Mouse (Mus musculus) gastrocnemius, postnatal 14 days (tissue): Measurements from ENCODE around the gene Lmf1. TPM values are rescaled to one million over a fixed set of nuclear protein-coding genes. Genes with fewer than 3 reads are reported as not detected.

ENCODE experiments used
- DNase-seq: peaks from one replicate; pipeline ENCODE4 v3.0.0; 2021; ENCODE audit warnings: mixed read lengths
- intact Hi-C: fragments of 180-260 bp; cut with DNase I; formaldehyde crosslinking; loops from one replicate; pipeline ENCODE4 v1.15.1; 2025; ENCODE audit warnings: low total_unique reads
- total RNA-seq, 2 experiments: library from RNA; stranded (reverse); gene quantifications; 2 replicates each; pipeline ENCODE4 v1.2.3; 2021

The Lmf1 gene
- total RNA-seq, 2 experiments from 2014 or later: 13.1 to 13.8 TPM

DNA sequence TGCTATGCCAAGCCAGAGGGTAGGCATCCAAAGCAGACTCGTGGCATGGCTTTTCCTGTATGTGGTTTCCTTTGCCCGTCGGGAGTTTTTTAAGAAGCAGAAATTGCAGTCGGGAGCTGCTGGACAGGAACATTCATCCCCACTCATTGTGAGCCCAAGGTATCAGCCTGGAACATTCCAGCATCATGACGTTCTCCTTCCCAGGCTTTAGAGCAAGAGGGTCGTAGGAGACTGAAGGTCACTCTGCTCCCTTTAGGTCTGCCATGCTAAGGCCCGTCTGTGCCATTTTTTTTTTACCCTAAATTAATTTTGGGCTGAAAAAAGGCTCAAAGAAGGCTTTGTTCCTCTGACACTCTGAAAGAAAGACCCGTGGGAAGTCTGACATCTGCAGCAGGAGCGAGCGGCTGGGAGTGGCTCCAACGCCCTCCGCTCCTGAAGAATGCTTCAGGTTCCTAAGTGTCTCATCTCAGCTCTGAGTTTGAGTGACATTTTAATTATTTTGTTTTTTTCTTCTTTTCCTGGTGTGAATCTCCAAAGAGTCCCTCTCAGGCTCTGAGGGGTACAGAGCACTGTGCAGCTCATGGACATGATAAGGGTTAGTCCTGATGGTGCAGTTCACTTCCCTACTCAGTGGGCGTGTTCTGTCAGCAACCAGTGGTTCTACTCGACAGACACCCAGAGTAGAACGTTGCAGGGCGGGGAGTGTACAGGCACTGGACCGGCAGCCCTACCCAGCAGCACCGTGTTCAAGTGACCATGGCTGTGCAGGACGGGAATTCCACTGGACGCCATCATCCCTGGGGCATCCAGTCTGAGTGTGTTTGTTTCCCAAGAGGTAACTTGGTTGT lies 47.5 kb downstream of the Lmf1 start:
- DNase-seq: no peak
- intact Hi-C loops: no loop called here

DNA sequence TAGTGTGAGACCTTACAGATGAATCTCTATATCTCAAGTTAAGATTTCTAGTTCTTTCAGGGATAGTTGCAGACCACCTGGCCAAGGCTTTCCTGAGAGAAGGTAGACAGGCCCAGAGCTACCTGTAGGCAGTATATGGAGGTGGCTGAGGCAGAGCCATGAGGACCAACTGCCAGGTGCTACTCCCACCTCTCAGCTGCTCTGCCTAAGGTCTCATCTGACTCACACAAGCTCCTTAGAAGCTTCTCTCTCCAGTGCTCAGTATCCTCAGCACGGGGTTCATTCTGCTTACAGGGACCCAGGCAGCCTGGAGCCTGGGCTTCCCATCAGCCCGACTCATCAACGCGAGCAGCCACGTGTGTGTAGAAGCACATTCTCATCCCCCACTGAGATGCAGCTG lies 51.4 kb downstream of the Lmf1 start:
- DNase-seq: no peak
- intact Hi-C loops: no loop called here

DNA sequence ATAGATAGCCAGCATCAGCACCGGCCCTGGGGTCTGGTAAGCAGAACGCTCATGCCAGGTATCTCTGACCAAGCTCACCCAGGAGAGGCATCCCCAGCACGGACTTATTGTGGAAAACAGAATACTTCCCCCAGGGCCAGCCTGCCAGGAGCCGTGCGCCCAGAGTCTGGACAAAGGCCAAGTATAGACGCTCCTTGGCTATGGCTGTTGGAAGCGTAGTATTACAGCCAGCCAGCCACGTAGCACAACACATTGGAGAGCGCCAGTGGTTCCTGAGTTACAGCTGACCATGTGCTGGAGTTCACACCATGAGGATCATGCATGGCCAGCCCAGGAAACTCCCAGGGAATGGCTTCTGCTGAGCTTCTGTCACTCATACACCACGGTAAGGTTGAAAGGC lies 55.2 kb downstream of the Lmf1 start:
- intact Hi-C loops: no loop called here
- DNase-seq: peak; percentile 32

DNA sequence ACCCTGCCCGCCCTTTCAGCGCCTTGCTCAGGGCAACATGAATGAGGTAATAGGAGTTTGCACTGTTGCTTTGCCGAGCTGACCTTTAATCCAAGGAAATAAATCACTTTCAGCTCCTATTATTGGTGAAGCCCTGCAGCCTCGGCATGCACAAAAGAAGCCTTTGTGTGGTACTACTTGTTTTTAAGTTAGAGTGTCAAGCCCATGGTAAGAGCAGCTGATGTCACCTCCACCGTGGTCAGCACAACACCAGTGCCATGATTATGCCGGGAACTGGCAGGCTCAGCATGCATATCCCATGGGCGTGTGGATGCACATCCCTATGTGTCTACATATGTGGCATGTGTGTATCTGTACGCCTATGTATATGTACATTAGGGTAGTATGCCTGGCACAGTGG lies 56.5 kb downstream of the Lmf1 start:
- DNase-seq: no peak

DNA sequence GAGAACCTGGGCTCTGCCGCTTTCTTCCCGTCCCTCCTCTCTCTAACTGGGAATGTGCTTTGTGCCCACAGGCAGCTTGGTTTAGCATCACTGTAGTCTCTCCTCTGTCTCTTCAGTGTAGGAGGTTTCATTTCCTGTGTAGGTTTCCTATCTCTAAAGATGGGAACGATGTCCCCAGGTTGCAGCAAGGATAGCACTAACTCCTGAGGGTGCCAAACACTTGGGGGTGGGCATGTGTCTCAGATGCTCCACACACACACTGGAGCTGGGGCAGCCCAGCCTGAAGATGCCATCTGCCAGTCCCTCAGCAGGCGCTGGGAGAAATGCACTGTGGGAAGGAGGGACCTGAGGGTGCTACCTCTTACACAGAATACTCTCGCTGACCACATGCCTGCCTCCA lies 56.9 kb downstream of the Lmf1 start:
- intact Hi-C loops: no loop called here
- no peak for DNase-seq

More for the DNA sequence above, 56.5 kb downstream of the Lmf1 start:
- intact Hi-C loops: no loop called here

DNA sequence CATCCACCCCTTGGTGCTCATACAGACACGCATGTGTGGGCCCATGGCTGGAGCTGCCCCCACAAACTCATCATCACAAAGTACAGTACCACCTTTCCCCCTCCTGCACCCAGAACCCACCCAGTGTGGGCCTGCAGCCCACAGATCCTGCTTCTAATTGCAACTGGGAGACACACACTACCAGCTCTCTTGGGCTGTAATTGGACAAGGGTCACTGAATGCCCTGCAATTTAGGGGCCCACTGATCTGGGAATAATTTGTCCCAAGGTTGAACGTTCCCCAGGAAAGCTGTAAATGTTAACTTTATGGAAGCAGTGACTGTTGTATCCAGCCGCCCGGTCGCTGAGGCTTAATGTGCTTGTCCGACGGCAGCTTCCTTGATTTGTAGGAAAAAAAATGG lies 59.1 kb downstream of the Lmf1 start:
- intact Hi-C loops: no loop called here
- DNase-seq: no peak

DNA sequence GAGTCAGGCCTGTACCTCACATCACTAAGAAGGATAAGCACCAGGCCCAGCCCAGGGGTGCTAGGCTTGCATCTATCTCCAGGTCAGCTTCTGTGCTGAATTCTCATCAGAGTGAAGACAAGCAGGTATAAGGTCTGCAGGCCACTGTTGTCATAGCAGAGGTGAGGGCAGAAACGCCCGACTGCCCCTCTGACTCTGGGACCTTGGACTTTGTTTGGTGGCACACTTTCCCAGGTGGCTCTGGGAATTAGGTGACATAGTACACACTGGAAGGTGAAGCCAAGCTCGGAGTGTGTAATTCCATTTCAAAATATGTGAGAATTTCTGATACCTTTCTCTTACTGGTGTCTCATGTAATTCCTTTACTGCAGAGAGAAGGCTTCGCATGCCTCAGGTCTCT lies 59.6 kb downstream of the Lmf1 start:
- intact Hi-C loops: no loop called here
- DNase-seq: no peak

DNA sequence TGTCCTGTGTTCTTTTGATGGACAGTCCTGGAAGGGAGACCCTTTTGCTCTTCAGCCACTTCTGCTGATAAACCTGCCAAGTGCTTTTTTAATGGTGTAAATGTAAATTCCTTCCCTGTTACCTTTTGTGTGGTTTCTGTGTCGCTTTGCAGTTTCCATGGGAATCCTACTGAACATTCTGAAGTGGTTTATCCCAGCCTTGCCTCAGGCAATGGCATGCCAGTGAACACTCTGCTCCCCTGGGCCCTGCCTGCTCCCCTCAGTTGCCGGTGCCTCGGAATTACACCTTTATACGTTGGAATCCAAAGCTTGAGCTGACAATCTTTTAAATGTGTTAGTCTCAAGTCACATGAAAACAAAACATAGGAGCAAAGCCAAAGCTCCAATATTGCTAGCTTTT lies 62.1 kb downstream of the Lmf1 start:
- no peak for DNase-seq
- intact Hi-C loops: no loop called here

DNA sequence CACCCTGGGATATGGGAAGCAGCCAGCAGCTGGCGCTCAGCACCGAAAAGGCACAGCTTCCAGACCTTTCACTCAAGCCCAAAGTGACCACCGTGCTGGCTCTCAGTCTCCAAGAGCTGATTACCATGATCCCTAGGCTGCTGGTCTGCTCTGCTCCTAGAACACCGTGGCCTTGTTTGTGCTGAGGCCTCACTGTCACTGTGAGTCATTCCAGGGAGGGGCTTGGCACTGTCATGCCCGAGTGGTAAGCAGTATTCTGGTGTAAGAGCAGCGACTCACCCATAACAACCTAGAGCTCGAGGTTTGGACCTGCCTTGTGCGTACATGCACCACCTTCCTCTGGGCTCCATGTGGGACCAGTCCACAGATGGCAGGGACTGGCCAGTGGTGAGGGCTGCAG lies 63.1 kb downstream of the Lmf1 start:
- intact Hi-C loops: no loop called here
- peak; percentile 54 for DNase-seq

DNA sequence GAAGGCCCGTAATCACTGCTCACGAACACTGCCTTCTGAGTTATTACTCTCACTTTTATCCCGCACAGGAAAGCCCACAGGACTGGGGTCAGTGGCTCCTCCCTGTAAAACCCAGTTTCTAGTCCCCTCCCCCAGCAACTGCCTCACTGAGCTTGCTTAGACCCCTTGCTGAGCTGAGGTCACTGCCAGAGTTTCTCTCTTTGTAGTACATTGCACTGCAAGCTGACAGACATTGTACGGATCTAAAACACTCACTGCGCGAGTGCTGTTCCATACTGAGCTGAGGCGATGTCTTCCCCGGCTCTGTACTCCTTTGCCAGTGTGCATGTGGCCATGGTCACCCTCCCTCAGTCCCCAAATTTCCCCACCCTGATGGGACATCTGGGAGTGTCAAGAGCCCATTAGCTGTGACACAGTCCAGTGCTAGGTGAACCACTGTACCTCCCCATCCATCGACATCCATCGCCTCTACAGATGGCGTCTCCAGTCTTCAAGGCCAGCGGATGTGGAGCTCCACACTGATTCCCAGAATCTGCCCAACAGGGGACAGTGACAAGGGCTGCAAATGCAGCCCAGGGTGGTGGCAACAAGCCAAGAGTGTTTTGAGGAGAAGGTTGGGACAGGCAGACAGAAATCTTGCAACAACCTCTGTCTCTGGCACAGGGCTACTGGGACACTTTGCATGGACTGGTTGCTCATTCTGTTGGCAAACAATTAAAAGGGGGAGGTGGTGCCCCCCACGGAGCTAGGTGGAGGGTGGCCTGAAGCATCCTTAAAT lies 64.8 kb downstream of the Lmf1 start:
- intact Hi-C loops: no loop called here
- DNase-seq: no peak

DNA sequence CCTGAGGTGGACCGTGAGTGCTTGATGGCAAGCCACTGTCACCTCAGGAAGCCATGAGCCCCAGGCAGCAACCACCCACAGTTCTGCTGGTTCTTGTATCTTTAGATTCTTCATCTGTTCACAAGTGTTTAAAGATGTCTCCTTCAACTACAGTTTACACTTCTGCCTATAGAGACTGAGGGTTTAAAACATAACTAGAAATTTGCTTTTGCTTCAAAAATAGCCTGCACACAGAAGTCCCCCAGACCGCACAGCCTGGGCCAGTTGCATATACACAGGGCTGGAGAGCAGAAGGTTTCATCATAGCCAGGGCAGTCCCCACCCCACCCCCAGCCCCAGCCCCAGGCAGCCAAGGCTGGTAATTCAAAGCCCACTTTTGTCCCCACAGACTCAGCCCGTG lies 65.9 kb downstream of the Lmf1 start:
- no peak for DNase-seq
- intact Hi-C loops: no loop called here

DNA sequence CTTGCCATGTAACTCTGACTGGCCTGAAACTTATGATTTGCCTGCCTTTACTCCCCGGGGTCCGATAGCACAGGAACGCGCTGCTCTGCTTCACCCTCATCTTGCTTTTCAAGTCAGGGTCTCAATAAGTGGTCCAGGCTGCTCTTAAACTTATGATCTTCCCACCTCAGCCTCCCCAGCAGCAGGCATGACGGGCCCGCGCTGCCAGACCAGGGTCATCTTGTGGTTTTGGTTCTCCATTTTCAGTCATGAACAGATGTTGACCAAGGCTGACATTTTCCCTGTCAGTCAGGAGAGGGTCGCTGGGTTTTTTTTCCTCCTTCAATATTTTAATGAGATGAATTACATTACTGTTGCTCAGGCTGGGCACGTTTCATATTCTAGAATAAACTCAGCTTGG lies 66.8 kb downstream of the Lmf1 start:
- no peak for DNase-seq
- intact Hi-C loops: no loop called here

DNA sequence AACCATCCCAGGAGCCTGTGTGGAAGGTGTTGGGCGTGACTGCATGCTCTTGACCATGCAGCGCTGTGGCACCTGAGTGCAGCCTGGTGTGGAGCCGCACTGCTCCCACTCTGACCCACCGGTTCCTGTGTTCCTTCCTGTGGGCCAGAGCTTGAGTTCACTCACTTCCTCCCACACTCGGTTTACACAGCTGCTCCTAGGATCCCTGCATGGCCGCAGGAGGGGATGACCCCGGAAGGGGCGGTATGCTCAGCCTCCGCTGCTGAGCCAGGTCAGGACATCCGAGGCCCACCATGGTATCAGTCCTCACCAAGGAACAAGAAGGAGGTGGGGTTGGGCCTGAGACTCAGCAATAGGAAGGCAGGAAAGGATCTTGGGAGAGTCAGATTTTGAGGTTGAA lies 69.0 kb downstream of the Lmf1 start:
- DNase-seq: no peak
- intact Hi-C loops: no loop called here

DNA sequence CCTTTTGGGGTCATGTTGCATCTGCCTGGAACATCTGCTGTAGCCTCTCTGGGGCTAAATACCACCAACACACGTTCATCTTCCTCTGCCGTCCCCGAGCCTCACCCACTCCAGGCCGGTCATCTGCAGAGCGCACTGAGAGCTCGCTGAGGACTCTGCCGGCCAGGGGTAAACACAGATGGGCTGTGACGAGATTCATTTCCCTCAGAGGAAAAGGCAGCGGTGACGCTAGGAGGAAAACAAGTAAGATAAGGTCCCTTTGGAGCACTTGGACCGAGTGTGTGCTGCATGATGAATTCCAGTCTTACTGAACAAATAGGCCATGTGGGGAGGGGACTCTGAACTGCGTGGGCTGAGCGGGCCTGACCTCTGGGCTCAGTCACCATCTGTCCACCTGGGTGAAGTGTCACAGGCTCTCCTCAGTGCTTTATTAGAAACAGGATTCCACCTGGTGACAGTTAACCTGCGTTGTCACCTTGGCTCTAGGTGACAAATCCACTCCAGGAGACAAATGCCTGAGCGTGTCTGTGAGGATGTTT lies 69.9 kb downstream of the Lmf1 start:
- no peak for DNase-seq
- intact Hi-C loops: no loop called here

DNA sequence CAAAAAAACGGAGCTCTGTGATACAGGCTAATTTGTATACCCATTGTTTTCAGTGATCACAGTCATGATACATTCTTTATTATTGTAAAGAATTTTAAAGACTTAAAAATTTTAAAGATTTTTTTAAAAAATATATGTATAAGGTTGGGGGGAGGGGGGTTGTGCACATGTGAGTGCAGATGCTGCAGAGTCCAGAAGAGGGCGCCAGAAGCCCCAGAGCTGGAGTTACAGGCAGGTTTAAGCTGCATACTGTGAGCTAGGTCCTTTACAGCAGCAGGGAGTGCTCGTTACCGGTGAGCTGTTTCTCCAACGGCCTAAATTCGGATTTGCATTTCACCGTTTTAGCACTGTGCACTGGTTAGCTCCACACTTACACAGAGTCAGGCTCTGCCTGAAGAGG lies 71.8 kb downstream of the Lmf1 start:
- intact Hi-C loops: no loop called here
- DNase-seq: no peak

DNA sequence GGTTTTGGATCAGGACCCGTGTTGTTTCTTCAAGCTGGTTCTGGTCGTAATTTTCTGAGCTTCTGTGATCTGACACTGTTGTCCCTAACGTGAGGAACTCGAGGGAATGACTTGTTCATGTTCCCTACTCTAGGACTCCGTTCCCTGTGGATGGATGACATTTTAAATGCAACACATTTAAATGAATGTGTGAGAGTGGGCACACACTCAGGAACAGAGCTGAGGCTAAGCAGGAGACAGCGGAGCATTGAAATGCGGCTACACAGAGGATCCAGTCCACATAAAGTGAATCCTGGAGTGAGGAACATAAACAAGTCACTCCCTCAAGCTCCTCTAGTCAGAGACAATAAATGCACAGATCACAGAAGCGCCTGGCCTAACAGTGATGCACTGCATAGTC lies 73.4 kb downstream of the Lmf1 start:
- intact Hi-C loops: no loop called here
- DNase-seq: no peak

DNA sequence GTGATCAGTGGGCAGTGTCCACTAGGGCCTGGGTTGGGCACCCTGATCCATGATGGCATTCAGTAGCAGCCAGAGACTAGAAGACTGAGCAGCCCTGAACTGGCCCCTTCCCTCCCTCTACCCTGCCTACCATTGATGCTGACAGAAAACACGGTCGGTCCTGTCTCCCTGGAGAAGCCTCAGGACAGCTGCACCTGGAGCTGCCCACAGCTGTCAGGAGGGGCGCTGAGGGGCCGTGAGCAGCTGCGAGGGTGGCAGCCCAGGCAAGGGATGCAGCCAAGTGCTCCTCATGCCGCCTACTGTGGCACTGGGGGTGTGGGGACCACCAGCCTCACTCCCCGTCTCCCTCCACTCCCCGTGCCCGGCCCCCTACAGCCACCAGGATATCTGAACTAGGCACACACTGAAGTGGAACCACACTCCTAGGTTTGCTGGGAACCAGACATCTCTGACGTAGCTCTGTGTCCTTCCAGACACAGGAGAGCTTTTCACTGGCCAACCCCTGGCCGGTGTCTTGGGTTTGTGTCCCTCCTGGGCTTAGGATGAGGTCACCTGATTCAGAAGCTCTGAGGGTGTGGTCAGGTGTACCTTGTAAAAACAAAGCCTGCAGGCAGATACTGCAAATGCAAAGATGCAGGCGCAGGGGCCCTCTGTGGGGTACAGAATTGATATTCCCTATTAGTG lies 77.4 kb downstream of the Lmf1 start:
- DNase-seq: peak; percentile 28
- intact Hi-C loops: no loop called here

DNA sequence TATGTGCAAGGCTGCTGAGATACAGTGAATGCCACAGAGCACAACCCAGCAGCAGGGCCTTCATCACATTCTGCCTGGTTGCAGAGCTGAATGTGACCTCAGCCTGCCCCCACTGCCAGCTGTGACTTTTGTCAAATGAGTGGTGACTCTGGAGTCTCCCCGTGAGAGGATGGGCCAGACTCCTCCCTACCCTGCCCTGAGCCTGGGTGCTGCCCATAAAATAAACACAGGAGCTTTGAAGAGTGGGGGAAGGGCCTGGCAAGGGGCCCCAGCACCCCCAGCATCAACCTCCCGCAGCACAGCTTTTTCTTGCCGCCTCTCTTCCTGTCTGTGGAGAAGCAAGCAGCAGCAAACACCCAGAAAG lies 77.9 kb downstream of the Lmf1 start:
- peak; percentile 41 for DNase-seq

DNA sequence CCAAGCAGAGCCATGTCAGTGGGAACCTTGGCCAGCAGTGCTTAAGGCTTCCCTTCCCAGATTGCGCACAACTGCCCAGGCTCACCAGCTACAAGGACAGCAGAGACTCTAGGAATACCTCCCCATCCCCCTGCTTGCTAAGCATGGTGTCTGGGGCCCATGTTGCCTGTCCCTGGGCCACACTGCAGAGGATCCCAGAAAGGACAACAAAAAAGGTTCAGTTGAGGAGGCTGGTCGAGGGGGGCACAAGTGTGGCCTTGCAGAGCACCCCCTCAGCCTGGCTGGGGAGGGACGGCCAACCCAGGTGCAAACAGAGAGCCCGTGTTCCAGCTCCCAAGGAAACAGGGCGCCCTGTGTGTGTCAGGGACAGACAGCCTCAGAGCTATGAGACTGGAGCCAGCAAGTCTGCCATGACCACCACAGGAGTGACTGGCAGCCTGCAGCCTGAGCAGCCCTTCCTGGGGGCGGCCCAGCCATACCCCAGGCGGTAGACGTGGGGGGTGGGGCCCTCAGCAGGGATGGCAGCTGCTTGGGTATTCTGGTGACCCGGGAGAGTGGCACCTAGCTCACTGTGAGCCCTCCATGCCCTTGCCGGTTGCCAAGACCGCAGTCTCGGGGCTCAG lies 84.4 kb downstream of the Lmf1 start:
- no peak for DNase-seq
- intact Hi-C loops: no loop called here

More for the DNA sequence above, 77.9 kb downstream of the Lmf1 start:
- intact Hi-C loops: no loop called here

DNA sequence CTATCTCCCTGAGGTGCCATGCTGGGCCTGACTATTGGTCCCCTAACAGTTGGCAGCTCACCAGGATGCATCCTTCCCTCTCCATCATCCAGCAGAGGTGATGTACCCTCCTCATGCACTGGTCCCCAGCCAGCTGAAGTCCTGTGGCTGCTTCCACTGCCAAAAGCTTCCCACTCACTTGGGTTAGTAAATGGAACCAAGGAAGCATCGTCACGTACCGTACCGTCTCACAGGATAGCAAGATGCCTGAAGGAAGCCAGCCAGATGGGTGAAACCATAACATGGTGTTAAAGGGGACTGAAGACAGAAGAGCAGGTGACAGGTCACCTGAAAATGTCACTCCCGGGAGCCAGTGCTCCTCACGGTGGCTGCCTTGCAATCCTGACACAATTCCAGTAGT lies 86.6 kb downstream of the Lmf1 start:
- intact Hi-C loops: no loop called here

More for the DNA sequence above, 86.6 kb downstream of the Lmf1 start:
- DNase-seq: no peak
